ENCODE assay signal across 7 mouse cellular contexts in the genomic region with DNA sequence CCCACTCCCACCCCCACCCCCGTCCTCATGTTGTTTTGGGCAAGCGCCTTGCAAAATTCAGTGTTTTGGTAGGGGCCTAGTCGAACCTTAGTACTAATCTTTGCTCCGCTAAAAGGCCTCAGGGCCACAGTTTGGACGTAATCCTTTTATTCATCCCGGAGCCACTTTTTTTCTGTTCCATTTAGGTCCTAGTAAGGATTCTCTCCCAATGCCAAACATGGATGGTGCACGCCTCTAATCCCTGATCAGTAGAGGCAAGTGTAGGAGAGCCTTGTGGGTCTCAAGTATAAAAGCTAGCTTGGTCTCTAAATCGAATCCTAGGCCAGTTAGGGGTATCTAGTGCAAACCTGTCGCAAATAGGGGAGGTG. TPM values are rescaled to one million over a fixed set of nuclear protein-coding genes. Genes with fewer than 3 reads are reported as not detected.
DNase-seq lines count a peak whose midpoint lies in the region; ATAC-seq and TF ChIP-seq lines count a peak whose summit lies in the region.

No protein-coding gene starts in this region.

- peaks cover 6% of the 10 kb centered on the region for H3K36me3 ChIP-seq in lung, embryonic 15.5 days
- H3K36me3 ChIP-seq in embryonic facial prominence, embryonic 11.5 days (replicated peaks; ENCODE audit: control insufficient read depth, insufficient read depth, low read depth, low read length), result no peaks in the 10 kb centered on the region
- H3K36me3 ChIP-seq in heart, postnatal 0 days (replicated peaks; ENCODE audit: control insufficient read depth, insufficient read depth, low read length), result no peaks in the 10 kb centered on the region; the same call in 1 of the 2 replicates
- H3K36me3 ChIP-seq in macrophage (ENCODE audit: inconsistent target), result no peaks in the 10 kb centered on the region

- H3K79me2 ChIP-seq in macrophage (ENCODE audit: inconsistent target), result peaks cover 33% of the 10 kb centered on the region

- TF ChIP-seq CTCF in heart, postnatal 0 days (IDR thresholded peaks at IDR 0.05; ENCODE audit: low read depth), result no peak

- no peaks in the 10 kb centered on the region for H3K9me3 ChIP-seq in lung, embryonic 15.5 days
- H3K9me3 ChIP-seq in embryonic facial prominence, embryonic 11.5 days (replicated peaks; ENCODE audit: control insufficient read depth, low read length), result no peaks in the 10 kb centered on the region
- H3K9me3 ChIP-seq in heart, postnatal 0 days (replicated peaks; ENCODE audit: control insufficient read depth, low read length), result no peaks in the 10 kb centered on the region

- no peak for TF ChIP-seq EP300 in heart, postnatal 0 days (IDR thresholded peaks at IDR 0.05; ENCODE audit: low read depth)

- H3K9ac ChIP-seq in lung, embryonic 15.5 days, result peak overlapping the region; percentile 69
- peak overlapping the region; percentile 97 for H3K9ac ChIP-seq in embryonic facial prominence, embryonic 11.5 days (replicated peaks; ENCODE audit: low read length)
- H3K9ac ChIP-seq in heart, postnatal 0 days (replicated peaks; ENCODE audit: low read depth, low read length), result peak overlapping the region; percentile 69

- H3K4me3 ChIP-seq in lung, embryonic 15.5 days, result peak overlapping the region; percentile 95
- H3K4me3 ChIP-seq in embryonic facial prominence, embryonic 11.5 days (ENCODE audit: low read depth, low read length), result peak overlapping the region; percentile 78
- H3K4me3 ChIP-seq in heart, postnatal 0 days (ENCODE audit: low read depth, low read length), result peak overlapping the region; percentile 99
- peak overlapping the region; percentile 58 for H3K4me3 ChIP-seq in macrophage (ENCODE audit: inconsistent target)

- no peak for ATAC-seq in lung, embryonic 15.5 days (ENCODE audit: borderline replicate concordance, extremely low read depth, low FRiP score, low TSS enrichment)
- ATAC-seq in embryonic facial prominence, embryonic 11.5 days (replicated peaks; ENCODE audit: insufficient number of reproducible peaks, low FRiP score, low TSS enrichment, low read depth), result no peak
- no peak for ATAC-seq in heart, postnatal 0 days (ENCODE audit: insufficient read depth, low read depth)

- no peak for DNase-seq in lung, postnatal 36 days
- no peak for DNase-seq in embryonic facial prominence, embryonic 11.5 days (ENCODE audit: low spot score)
- DNase-seq in heart, postnatal 0 days (ENCODE audit: low spot score), result no peak
- DNase-seq in c-Kit-positive CD71-positive TER-119-positive erythroid progenitor cells, embryonic 14.5 days (ENCODE audit: low spot score), result no peak
- DNase-seq in urinary bladder, postnatal 4 days (ENCODE audit: low spot score in 2 of 2), result no peak

- peak overlapping the region; percentile 62 for H3K4me2 ChIP-seq in lung, embryonic 15.5 days
- H3K4me2 ChIP-seq in embryonic facial prominence, embryonic 11.5 days (ENCODE audit: low read depth, low read length), result peak overlapping the region; percentile 63
- peak overlapping the region; percentile 71 for H3K4me2 ChIP-seq in heart, postnatal 0 days (ENCODE audit: low read depth, low read length)

- peak overlapping the region; percentile 96 for H3K27ac ChIP-seq in lung, embryonic 15.5 days
- H3K27ac ChIP-seq in embryonic facial prominence, embryonic 11.5 days (replicated peaks; ENCODE audit: low read depth, low read length), result peak overlapping the region; percentile 62; the same call in 1 of the 2 replicates
- H3K27ac ChIP-seq in heart, postnatal 0 days (ENCODE audit: low read depth), result peak overlapping the region; percentile 99
- peak overlapping the region; percentile 80 for H3K27ac ChIP-seq in macrophage

- peaks cover 12% of the 10 kb centered on the region for H3K4me1 ChIP-seq in lung, embryonic 15.5 days
- H3K4me1 ChIP-seq in embryonic facial prominence, embryonic 11.5 days (ENCODE audit: control insufficient read depth, insufficient read depth, low read length), result peaks cover 2% of the 10 kb centered on the region; the same call in 1 of the 2 replicates
- peaks cover 23% of the 10 kb centered on the region for H3K4me1 ChIP-seq in heart, postnatal 0 days (ENCODE audit: control insufficient read depth, insufficient read depth)

- WGBS in lung, embryonic 15.5 days, result 4% methylated on average over 9 of the region's 9 CpGs
- WGBS in embryonic facial prominence, embryonic 11.5 days, result 4% methylated on average over 9 of the region's 9 CpGs
- 3% methylated on average over 9 of the region's 9 CpGs for WGBS in heart, postnatal 0 days
- WGBS in macrophage (ENCODE audit: missing documents), result 13% methylated on average over 9 of the region's 9 CpGs

- no peaks in the 10 kb centered on the region for H3K27me3 ChIP-seq in lung, embryonic 15.5 days
- H3K27me3 ChIP-seq in embryonic facial prominence, embryonic 11.5 days (ENCODE audit: control insufficient read depth, insufficient read depth, low read length), result no peaks in the 10 kb centered on the region
- no peaks in the 10 kb centered on the region for H3K27me3 ChIP-seq in heart, postnatal 0 days (ENCODE audit: control insufficient read depth, insufficient read depth, low read length)

RNA-seq across cellular contexts. Expression of a gene that starts 0.9 kb away (rescaled TPM):
- 56.3 and 64.0 TPM in 2 replicates for polyA plus RNA-seq in lung, embryonic 15.5 days (2015; fragmentation: Nextera tagmentation; extraction: Ambion mirVana)
- polyA plus RNA-seq in embryonic facial prominence, embryonic 11.5 days (2014; fragmentation: Nextera tagmentation; extraction: Ambion mirVana), result 127 and 134 TPM in 2 replicates
- 41.6 and 76.8 TPM in 2 replicates for total RNA-seq in heart, postnatal 0 days (2014; rRNA removed; ENCODE audit: low replicate concordance)
- 15.4 and 19.4 TPM in 2 replicates for polyA plus RNA-seq in heart, postnatal 0 days (2015; fragmentation: Nextera tagmentation; extraction: Ambion mirVana)
- total RNA-seq in macrophage (2018; cell fraction: chromatin; rRNA removed), result 10 to 100 TPM; 16.3 to 81.2 (median 35.7) TPM
- total RNA-seq in macrophage (2018; cell fraction: cytosol; rRNA removed), result 10 to 100 TPM; 20.5 to 47.6 (median 33.0) TPM
- 10 to 100 TPM; 32.1 to 83.5 (median 54.6) TPM for total RNA-seq in macrophage (2018; cell fraction: nucleus; rRNA removed)
- polyA plus RNA-seq in macrophage (2018), result 15.8 to 33.0 TPM (median 21.0 TPM) in 3 replicates
